Mouse (Mus musculus) MEL (cell line): ENCODE data around the gene Rps23. TPM values are rescaled to one million over a fixed set of nuclear protein-coding genes. Genes with fewer than 3 reads are reported as not detected.

Experiments
- DNase-seq: peaks from one replicate; pipeline ENCODE4 v3.0.0; 2011; ENCODE audit warnings: low read depth, low spot score
- H3K27ac ChIP-seq: 2 replicates; pipeline ENCODE4 v1.5.1; 2012; ENCODE audit warnings: low read depth, mild to moderate bottlenecking, control low read depth, low read length, moderate library complexity; ENCODE audit not compliant: control insufficient read depth
- H3K27me3 ChIP-seq, 2 experiments: fragments of 150-350 bp in 1 of 2; sonication (generic) in 1 of 2; 2 replicates each; pipeline ENCODE4 v1.6.1; 2012; ENCODE audit warnings: low read length in 2 of 2, mild to moderate bottlenecking in 2 of 2, improper control_type of control experiment in 1 of 2, moderate library complexity in 1 of 2; ENCODE audit not compliant: insufficient read depth in 2 of 2, control insufficient read depth in 1 of 2
- H3K36me3 ChIP-seq, 2 experiments: 2 replicates each; pipeline ENCODE4 v1.6.1; 2012 to 2014; ENCODE audit warnings: low read length in 2 of 2, improper control_type of control experiment in 1 of 2, inconsistent platforms in 1 of 2, mild to moderate bottlenecking in 1 of 2; ENCODE audit not compliant: insufficient read depth in 2 of 2, control insufficient read depth in 1 of 2
- H3K4me1 ChIP-seq, 2 experiments: fragments of 150-350 bp in 1 of 2; sonication (generic) in 1 of 2; 2 replicates each; pipeline ENCODE4 v1.6.1; 2012; ENCODE audit warnings: low read length in 2 of 2, improper control_type of control experiment in 1 of 2, mild to moderate bottlenecking in 1 of 2; ENCODE audit not compliant: insufficient read depth in 2 of 2, control insufficient read depth in 1 of 2
- H3K4me3 ChIP-seq, 2 experiments: fragments of 150-350 bp in 1 of 2; sonication (generic) in 1 of 2; 2 replicates each; pipeline ENCODE4 v1.5.1; 2012; ENCODE audit warnings: low read depth in 2 of 2, low read length in 2 of 2, mild to moderate bottlenecking in 2 of 2, moderate library complexity in 2 of 2, control low read depth in 1 of 2, improper control_type of control experiment in 1 of 2; ENCODE audit not compliant: control insufficient read depth in 1 of 2, insufficient read depth in 1 of 2
- H3K79me2 ChIP-seq: 2 replicates; pipeline ENCODE4 v1.6.1; 2012; ENCODE audit warnings: mild to moderate bottlenecking, low read length, moderate library complexity; ENCODE audit not compliant: control insufficient read depth, poor library complexity, insufficient read depth
- H3K9ac ChIP-seq: 2 replicates; pipeline ENCODE4 v1.6.1; 2012; ENCODE audit warnings: low read depth, mild to moderate bottlenecking, control low read depth, low read length, moderate library complexity; ENCODE audit not compliant: control insufficient read depth, poor library complexity, severe bottlenecking
- H3K9me3 ChIP-seq: fragments of 150-350 bp; sonication (generic); replicated peaks from 2 replicates; pipeline ENCODE4 v1.6.1; 2012; ENCODE audit warnings: mild to moderate bottlenecking, low read length, improper control_type of control experiment, moderate library complexity; ENCODE audit not compliant: insufficient read depth
- CHD2 ChIP-seq: IDR thresholded peaks from 2 replicates; pipeline ENCODE4 v1.6.1; 2011; ENCODE audit warnings: low read length, improper control_type of control experiment
- ELF1 ChIP-seq: IDR thresholded peaks from 2 replicates; pipeline ENCODE4 v1.6.1; 2014; ENCODE audit warnings: low read depth, mild to moderate bottlenecking, inconsistent platforms, low read length, improper control_type of control experiment, moderate library complexity
- GABPA ChIP-seq: IDR thresholded peaks from 2 replicates; pipeline ENCODE4 v1.6.1; 2012; ENCODE audit warnings: low read depth, mild to moderate bottlenecking, inconsistent platforms, low read length, improper control_type of control experiment, moderate library complexity
- HCFC1 ChIP-seq: IDR thresholded peaks from 2 replicates; pipeline ENCODE4 v1.6.1; 2012; ENCODE audit warnings: low read depth, mild to moderate bottlenecking, inconsistent platforms, low read length, improper control_type of control experiment, moderate library complexity
- MEF2A ChIP-seq: IDR thresholded peaks from 2 replicates; pipeline ENCODE4 v1.6.1; 2014; ENCODE audit warnings: low read depth, mild to moderate bottlenecking, inconsistent platforms, low read length, improper control_type of control experiment; ENCODE audit not compliant: poor library complexity, insufficient replicate concordance, severe bottlenecking; ENCODE audit errors: extremely low read depth
- MYB ChIP-seq: IDR thresholded peaks from 2 replicates; pipeline ENCODE4 v1.6.1; 2011; ENCODE audit warnings: mild to moderate bottlenecking, low read depth, low read length, improper control_type of control experiment
- NELFE ChIP-seq: IDR thresholded peaks from 2 replicates; pipeline ENCODE4 v1.6.1; 2011; ENCODE audit warnings: low read depth, low read length, improper control_type of control experiment
- NRF1 ChIP-seq: IDR thresholded peaks from 2 replicates; pipeline ENCODE4 v1.6.1; 2014; ENCODE audit warnings: low read depth, mild to moderate bottlenecking, inconsistent platforms, low read length, improper control_type of control experiment, moderate library complexity; ENCODE audit not compliant: poor library complexity, insufficient read depth, severe bottlenecking
- POLR2AphosphoS2 ChIP-seq: IDR thresholded peaks from 2 replicates; pipeline ENCODE4 v1.6.1; 2011; ENCODE audit warnings: low read length, improper control_type of control experiment
- RCOR1 ChIP-seq: IDR thresholded peaks from 2 replicates; pipeline ENCODE4 v1.6.1; 2012; ENCODE audit warnings: low read depth, mild to moderate bottlenecking, inconsistent platforms, low read length, improper control_type of control experiment
- SIN3A ChIP-seq: IDR thresholded peaks from 2 replicates; pipeline ENCODE4 v1.6.1; 2012; ENCODE audit warnings: low read length, improper control_type of control experiment, inconsistent platforms
- TAL1 ChIP-seq: IDR thresholded peaks from 2 replicates; pipeline ENCODE4 v1.6.1; 2012; ENCODE audit warnings: mild to moderate bottlenecking, inconsistent platforms, low read length, moderate library complexity, mixed read lengths
- TCF12 ChIP-seq: IDR thresholded peaks from 2 replicates; pipeline ENCODE4 v1.6.1; 2014; ENCODE audit warnings: low read depth, mild to moderate bottlenecking, inconsistent platforms, low read length, improper control_type of control experiment, moderate library complexity
- USF1 ChIP-seq: IDR thresholded peaks from 2 replicates; pipeline ENCODE4 v1.6.1; 2014; ENCODE audit warnings: low read depth, mild to moderate bottlenecking, inconsistent platforms, low read length, improper control_type of control experiment, moderate library complexity
- USF2 ChIP-seq, 2 experiments: IDR thresholded peaks; 2 replicates each; pipeline ENCODE4 v1.6.1; 2011 to 2012; ENCODE audit warnings: improper control_type of control experiment in 2 of 2, low read length in 2 of 2, borderline replicate concordance in 1 of 2, inconsistent platforms in 1 of 2, low read depth in 1 of 2, mild to moderate bottlenecking in 1 of 2; ENCODE audit not compliant: insufficient read depth in 1 of 2
- ZC3H11A ChIP-seq: IDR thresholded peaks from 2 replicates; pipeline ENCODE4 v1.6.1; 2012; ENCODE audit warnings: low read depth, mild to moderate bottlenecking, inconsistent platforms, low read length, improper control_type of control experiment
- polyA plus RNA-seq, 2 experiments: library from polyadenylated mRNA; stranded (reverse) in 1 of 2; unstranded in 1 of 2; fragments of >175 nt in 1 of 2; fragments of >200 nt in 1 of 2; gene quantifications; 2 replicates each; pipeline versions ENCODE4 v1.2.1 to v1.2.4; 2012; ENCODE audit warnings: low replicate concordance in 2 of 2, low read depth in 1 of 2; ENCODE audit not compliant: insufficient read length in 2 of 2, insufficient read depth in 1 of 2, missing spikeins in 1 of 2
- total RNA-seq: library from RNA; depleted of rRNA; stranded (reverse); fragments of 300-350 nt; gene quantifications from 2 replicates; pipeline ENCODE4 v1.2.3, GENCODE M21; 2012

The Rps23 gene
- total and polyA plus RNA-seq, 3 experiments = 389 to 2,086 TPM; not detected in 1

- no peaks in the 10 kb centered on the region for H3K79me2 ChIP-seq
- DNase-seq = no peak
- H3K4me3 ChIP-seq = no peak overlapping the region
- no peaks in the 10 kb centered on the region for H3K4me1 ChIP-seq
- no peak overlapping the region for H3K27ac ChIP-seq
- H3K9me3 ChIP-seq = no peaks in the 10 kb centered on the region
- no peak overlapping the region for H3K9ac ChIP-seq
- H3K36me3 ChIP-seq = no peaks in the 10 kb centered on the region
- TF ChIP-seq MEF2A (no peak), RCOR1 (no peak), MYB (no peak), TCF12 (no peak), HCFC1 (no peak), USF2 (IDR thresholded peaks at IDR 0.05; ENCODE audit: borderline replicate concordance in 1 of 2, insufficient read depth in 1 of 2, low read depth in 1 of 2, low read length in 2 of 2) (no peak), TAL1 (no peak), USF1 (no peak), POLR2AphosphoS2 (no peak), NRF1 (no peak), ZC3H11A (no peak), GABPA (no peak)
- no peaks in the 10 kb centered on the region for H3K27me3 ChIP-seq
Observed at GRCm38 (mm10) chr13:90960591-90960990, 37.8 kb downstream of the Rps23 start.

- Histone ChIP-seq H3K27me3 (no peaks in the 10 kb centered on the region), H3K4me1 (no peaks in the 10 kb centered on the region), H3K36me3 (no peaks in the 10 kb centered on the region), H3K4me3 (no peak overlapping the region), H3K27ac (no peak overlapping the region), H3K79me2 (no peaks in the 10 kb centered on the region), H3K9me3 (no peaks in the 10 kb centered on the region), H3K9ac (no peak overlapping the region)
- DNase-seq = no peak
- TF ChIP-seq NELFE (no peak), ZC3H11A (no peak), TCF12 (no peak), SIN3A (no peak), MYB (no peak), CHD2 (no peak), ELF1 (no peak), POLR2AphosphoS2 (no peak)
Observed at GRCm38 (mm10) chr13:90962836-90963760, 40.3 kb downstream of the Rps23 start.
